Mouse (Mus musculus) brain, embryonic 14.5 days (tissue): ENCODE data around the gene Fbxl4. TPM values are rescaled to one million over a fixed set of nuclear protein-coding genes. Genes with fewer than 3 reads are reported as not detected.
A peak's percentile ranks its signal among the peaks of the same experiment; 100 is the strongest.

ENCODE experiments used
- DNase-seq: peaks from one replicate; pipeline ENCODE4 v3.0.0-alpha.2; 2011; ENCODE audit warnings: low read depth
- CTCF ChIP-seq: fragments of 200-500 bp; IDR thresholded peaks from 2 replicates; pipeline ENCODE4 v1.5.1; 2012; ENCODE audit warnings: inconsistent platforms, mild to moderate bottlenecking, moderate library complexity, borderline replicate concordance; ENCODE audit not compliant: insufficient read depth, insufficient read length; ENCODE audit errors: extremely low read depth
- POLR2A ChIP-seq: fragments of 200-500 bp; IDR thresholded peaks from 2 replicates; pipeline ENCODE4 v1.6.1; 2012; ENCODE audit warnings: mild to moderate bottlenecking, inconsistent platforms, borderline replicate concordance; ENCODE audit not compliant: poor library complexity, insufficient read depth, insufficient read length, severe bottlenecking; ENCODE audit errors: extremely low read depth
- polyA plus RNA-seq: library from polyadenylated mRNA; depleted of rRNA; stranded (reverse); fragments of >200 nt; gene quantifications from 2 replicates; pipeline ENCODE4 v1.2.3, GENCODE M21; 2012

Gene Fbxl4
- polyA plus RNA-seq, 1 experiment, result 14.6 TPM

DNA sequence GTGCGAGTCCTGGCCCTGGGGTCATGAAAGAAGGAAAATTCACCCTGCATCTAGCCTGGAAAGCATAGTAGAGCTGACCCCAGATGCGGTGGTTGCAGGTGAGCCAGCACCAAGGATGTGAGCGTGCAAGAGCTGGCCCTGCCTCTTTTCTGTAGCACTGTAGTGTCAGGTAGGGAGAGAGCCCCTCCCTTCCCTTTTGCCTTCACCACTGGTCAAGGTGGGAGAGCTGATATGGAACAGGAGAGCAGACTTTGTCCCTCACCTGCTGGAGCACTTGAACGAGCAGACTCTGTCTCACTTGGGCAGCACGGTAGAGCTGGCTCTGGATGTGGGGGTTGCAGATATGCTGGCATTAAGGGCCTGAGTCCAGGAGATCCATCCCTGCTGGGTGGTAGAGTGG, 39.7 kb downstream of the Fbxl4 start:
- TF ChIP-seq CTCF (no peak), POLR2A (no peak)
- no peak for DNase-seq

DNA sequence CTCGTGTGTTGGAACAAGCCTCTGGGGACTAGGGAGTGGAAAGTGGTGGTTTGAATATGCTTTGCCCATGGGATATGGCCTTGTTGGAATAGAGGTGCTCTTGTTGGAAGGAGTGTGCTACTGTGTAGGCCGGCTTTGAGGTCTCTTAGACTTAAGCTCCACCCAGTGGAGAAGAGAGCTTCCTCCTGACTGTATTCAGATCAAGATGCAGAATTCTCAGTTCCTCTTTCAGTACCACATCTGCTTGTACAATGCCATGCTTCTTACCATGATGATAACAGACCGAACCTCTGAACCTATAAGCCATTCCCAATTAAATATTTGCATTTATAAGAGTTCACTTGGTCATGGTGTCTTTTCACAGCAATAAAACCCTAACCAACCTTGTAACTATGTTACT, 44.7 kb downstream of the Fbxl4 start:
- TF ChIP-seq CTCF, result no peak
- no peak for TF ChIP-seq POLR2A
- DNase-seq, result no peak

DNA sequence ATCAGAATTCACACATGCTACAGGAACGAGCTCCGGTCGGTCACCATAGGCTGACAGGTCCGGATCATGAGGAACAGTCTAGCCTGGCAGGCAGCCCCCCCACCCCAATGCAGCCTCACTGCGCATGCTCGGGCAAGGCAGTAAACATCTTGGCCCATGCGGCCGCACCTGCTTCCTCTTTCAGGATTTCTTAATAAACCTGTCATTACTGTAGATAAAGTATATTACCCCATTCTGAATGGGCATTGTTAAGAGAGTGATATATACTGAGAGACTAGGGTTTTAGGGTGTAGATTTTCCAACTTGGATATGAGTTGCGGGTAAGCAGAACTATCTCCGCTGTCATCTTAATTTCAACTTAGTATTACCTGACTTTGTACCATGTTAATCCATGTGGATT, 45.6 kb downstream of the Fbxl4 start:
- DNase-seq, result no peak
- no peak for TF ChIP-seq CTCF
- no peak for TF ChIP-seq POLR2A

DNA sequence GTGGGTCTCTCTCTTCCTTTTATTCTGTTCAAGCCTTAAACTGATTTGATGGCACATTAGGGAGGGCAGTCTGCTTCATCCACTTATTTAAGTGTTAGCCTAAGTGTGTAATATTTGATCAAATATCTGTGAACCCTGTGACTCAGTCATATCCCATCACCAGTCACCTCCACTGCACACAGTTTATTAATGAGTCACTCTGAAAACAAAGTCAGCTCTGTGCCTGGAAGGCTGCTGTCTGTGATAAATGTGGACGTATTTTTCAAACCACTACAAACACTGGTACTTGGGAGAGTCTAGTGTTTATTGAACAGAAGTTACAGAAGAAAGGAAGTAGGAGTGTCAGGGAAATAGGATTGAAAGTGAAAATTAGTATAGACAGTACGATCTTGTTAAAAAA, 63.3 kb downstream of the Fbxl4 start:
- no peak for DNase-seq
- TF ChIP-seq CTCF (no peak), POLR2A (no peak)

DNA sequence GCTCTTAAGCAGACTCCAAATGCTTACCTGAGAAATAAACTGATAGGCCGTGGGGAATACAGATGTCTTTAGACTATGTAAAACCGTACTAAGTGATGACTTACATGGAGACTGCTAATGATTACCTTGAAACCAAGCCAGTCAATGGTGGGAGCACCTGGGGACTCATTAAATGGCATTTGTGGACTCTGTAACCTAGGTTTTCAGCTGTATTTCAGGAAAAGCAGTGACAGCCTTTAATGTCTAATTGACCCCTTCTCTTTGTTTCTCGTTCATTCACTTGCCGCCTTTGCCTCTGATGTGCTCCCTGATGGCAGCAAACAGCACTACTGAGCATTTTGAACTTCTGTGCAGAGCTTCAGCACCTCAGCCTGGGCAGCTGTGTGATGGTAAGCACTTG, 65.1 kb downstream of the Fbxl4 start:
- no peak for TF ChIP-seq CTCF
- no peak for TF ChIP-seq POLR2A
- peak; percentile 52 for DNase-seq

DNA sequence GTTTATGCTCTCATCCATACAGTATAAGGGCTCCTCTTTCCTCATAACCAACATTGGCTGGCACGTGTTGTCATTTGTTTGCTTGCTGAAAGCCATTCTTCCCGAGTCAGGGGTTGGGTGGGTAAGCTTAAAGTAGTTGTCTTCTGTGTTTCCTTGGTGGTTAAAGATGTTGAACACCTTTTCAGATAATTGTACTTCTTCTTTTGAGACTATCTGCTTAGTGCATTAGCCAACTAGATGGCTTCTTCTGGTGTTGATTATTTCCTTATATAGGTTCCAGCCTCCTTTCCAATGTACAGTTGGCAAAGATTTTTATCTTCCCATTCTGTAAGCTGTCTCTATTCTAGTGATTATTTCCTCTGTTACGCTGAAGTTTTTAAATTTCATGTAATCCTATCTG, 70.8 kb downstream of the Fbxl4 start:
- DNase-seq, result no peak
- no peak for TF ChIP-seq POLR2A
- TF ChIP-seq CTCF, result no peak

DNA sequence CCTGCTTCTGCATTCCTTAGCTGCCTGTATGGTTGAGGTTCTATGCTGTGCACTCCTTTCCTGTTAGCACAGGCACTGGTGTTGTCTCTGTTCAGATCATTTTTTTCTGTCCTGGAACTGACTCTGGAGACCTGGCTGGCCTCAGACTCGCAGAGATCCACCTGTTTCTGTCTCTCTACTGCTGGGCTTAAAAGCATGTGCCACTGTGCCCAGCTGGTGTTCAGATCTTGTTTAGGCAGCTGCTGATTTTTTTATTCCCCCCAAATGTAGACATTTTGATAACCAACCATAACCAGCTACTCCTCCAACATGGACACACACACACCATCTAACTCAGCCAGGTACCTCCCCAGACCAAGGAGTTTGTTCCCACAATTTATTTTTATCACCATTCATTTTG, 112.2 kb downstream of the Fbxl4 start:
- TF ChIP-seq CTCF, result no peak
- no peak for TF ChIP-seq POLR2A
- DNase-seq, result no peak

DNA sequence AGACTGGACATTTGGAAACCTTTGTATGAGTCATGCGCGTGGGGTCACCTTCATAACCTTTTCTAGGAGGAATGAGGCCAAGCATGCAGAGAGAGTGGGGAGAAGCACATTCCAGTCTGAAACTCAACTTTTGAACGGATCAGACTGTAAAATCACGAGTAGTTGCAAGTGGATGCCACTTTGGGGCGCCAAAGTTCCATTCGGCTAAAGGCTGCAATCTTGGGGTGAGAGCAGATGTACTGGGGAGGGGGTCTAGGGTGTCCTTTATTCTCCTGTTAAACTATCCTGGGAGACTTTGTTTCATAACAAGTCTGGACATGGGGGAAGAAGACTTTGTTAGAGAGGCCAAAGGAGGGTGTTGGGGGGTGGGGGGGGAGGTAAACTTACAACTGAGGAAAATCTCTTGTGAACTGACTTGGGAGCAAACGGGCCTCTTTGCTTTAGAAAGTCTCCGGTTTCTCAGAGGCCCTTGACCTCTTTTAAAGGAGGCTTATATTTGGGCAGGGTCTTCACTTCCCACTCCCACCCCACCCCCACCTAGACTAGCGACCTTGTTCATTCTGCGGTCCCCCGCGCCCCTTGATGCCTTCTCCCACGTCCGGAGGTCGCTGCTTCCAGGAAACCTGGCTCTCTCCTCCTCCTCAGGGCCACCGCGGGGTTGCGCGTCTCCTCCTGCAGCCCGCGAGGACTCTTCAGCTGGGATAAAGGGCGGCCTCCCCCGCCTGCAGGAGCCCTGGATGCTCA, 119.8 kb downstream of the Fbxl4 start:
- TF ChIP-seq POLR2A (no peak), CTCF (peak; percentile 91)
- DNase-seq, result peak; percentile 94

DNA sequence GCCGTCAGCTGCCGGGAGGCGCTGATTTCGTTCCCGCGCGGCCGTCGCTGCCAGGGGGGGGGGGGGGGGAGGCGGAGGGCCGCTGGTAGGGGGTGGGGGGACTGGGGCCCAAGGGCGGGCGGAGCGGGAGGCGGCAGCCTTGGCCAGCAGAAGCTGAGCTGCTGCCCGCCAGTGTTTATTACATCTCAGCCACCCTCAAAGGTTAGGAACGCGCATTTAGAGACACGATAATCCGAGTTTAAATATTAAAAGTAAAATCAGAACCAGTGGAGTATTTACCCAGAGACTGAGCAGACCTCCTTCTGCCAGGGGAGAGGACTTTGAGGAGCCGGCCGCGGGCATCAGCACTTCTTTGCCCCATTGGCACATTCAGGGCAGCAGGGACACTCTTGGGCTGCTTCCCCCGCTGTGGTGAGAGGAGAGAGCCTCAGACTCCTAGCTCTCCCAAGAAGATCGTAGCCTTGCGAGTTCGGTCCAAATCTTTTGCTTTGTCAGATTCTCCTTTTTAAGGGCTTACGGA, 120.4 kb downstream of the Fbxl4 start:
- no peak for TF ChIP-seq POLR2A
- TF ChIP-seq CTCF, result no peak
- DNase-seq, result peak; percentile 79

DNA sequence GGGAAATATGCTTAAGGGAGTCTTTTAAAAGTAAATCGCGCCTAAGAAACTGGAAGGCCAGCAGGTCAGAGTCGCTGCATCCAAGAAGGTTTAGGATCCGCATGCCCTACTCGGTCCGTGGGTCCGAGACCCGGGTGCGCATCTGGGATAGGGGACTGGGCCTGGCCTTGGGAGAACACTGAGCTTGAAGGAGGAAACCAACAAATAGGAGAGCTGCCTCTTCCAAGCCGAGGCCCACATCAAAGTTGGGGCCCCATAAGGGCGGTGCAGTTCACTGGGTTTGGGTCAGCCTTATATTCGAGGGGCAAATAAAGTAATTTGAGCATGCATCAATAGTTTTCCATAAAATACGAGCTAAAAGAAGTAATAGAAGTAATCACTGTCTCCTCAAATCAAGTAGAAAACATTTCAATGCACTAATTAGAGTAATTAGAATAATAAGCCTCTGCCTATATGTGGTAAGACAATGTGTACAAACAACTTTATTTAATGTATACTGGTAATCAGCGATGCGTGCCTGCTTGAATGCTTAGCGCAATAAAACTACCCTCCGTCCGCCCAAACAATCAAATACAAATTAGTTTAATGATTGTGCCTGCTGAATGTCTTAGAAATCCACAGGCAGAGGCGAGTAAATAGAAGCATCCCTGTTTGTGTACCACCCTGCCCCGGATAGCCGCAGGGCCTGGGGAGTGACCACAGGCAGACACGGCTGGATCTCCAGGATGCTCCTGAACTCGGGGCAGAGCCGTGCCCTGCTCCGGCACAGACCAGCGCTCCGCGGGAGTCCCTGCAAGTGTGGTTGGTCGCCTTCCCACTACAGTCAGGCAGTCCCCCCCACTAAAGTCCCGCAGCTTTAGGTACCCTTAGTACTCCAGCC, 121.4 kb downstream of the Fbxl4 start:
- no peak for TF ChIP-seq POLR2A
- no peak for TF ChIP-seq CTCF
- DNase-seq, result peak; percentile 82

DNA sequence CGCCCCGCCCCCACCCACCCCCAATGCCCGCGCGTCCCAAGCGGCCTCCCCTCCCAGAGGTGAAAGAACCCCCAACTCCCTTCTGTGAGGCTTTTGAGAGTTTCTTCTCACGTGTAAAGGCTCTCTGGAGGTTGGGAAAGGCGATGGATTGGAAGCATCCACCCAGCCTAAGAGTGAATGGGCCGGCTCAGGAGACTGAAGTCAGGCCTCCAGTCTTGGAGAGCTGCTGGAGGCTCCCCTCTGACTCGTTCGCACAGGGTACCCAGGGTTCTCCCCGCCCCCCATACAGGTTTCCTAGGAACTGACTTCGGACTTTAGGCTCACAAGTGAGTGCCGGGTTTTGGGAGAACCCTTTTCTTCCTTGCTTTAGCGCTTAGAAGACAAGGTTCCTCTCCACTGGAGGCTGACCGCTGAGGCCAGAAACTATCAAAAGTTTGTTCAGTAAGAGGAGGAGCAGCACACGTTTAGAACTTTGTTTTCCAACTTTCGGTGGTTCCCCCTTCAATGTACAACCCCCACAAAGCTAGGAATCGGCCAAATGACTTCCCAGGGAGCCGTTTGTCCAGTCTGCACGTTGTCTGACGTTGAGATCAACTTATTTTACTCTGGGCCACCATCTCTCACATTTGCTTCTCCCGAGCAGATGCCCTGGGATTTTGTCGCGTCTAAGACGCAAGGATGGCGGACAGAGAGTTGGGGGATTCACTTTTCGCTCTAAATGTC, 122.2 kb downstream of the Fbxl4 start:
- peak; percentile 80 for DNase-seq
- TF ChIP-seq CTCF, result no peak
- TF ChIP-seq POLR2A, result no peak
